Mouse (Mus musculus) neural tube, embryonic 10.5 days (tissue): Measurements from ENCODE around the gene Cidec.
A peak's percentile ranks its signal among the peaks of the same experiment; 100 is the strongest.

Experiments
- DNase-seq: peaks from one replicate; pipeline ENCODE4 v3.0.0-alpha.2; 2017; ENCODE audit warnings: low spot score; ENCODE audit errors: extremely low spot score

The Cidec gene

GRCm38 (mm10) chr6:113444207-113444965 is 8.8 kb upstream of the Cidec start:
- DNase-seq, result no peak

GRCm38 (mm10) chr6:113443091-113443490 is 7.5 kb upstream of the Cidec start:
- no peak for DNase-seq

GRCm38 (mm10) chr6:113442442-113443090 is 7.0 kb upstream of the Cidec start, which contains the start of gene Jagn1:
Jagn1 (plus strand) TSS chr6:113442569.
- peak; percentile 96 for DNase-seq

GRCm38 (mm10) chr6:113442087-113442441 is 6.5 kb upstream of the Cidec start:
- no peak for DNase-seq

GRCm38 (mm10) chr6:113441147-113441680 is 5.7 kb upstream of the Cidec start:
- DNase-seq, result peak; percentile 75

- no peak for DNase-seq
Measured at GRCm38 (mm10) chr6:113440686-113441085, 5.1 kb upstream of the Cidec start.

GRCm38 (mm10) chr6:113438721-113439430 is 3.3 kb upstream of the Cidec start:
- DNase-seq, result no peak

- DNase-seq, result no peak
Measured at GRCm38 (mm10) chr6:113437135-113437534, 1.6 kb upstream of the Cidec start.

GRCm38 (mm10) chr6:113434691-113435090 is 869 bp downstream of the Cidec start:
- DNase-seq, result no peak

GRCm38 (mm10) chr6:113433661-113434060 is 1.9 kb downstream of the Cidec start:
- DNase-seq, result no peak

GRCm38 (mm10) chr6:113431801-113432200 is 3.8 kb downstream of the Cidec start:
- DNase-seq, result no peak

GRCm38 (mm10) chr6:113430846-113431245 is 4.7 kb downstream of the Cidec start:
- DNase-seq, result no peak

GRCm38 (mm10) chr6:113429965-113430364 is 5.6 kb downstream of the Cidec start:
- DNase-seq, result no peak

GRCm38 (mm10) chr6:113428006-113428405 is 7.6 kb downstream of the Cidec start:
- DNase-seq, result no peak

- DNase-seq, result peak; percentile 47
Measured at GRCm38 (mm10) chr6:113427397-113427796, 8.2 kb downstream of the Cidec start.

GRCm38 (mm10) chr6:113426696-113427095 is 8.9 kb downstream of the Cidec start:
- no peak for DNase-seq

GRCm38 (mm10) chr6:113424187-113424586 is 11.4 kb downstream of the Cidec start:
- DNase-seq, result no peak

- DNase-seq, result no peak
Measured at GRCm38 (mm10) chr6:113423000-113423399, 12.6 kb downstream of the Cidec start.

- DNase-seq, result peak; percentile 97
Measured at GRCm38 (mm10) chr6:113419199-113419587, 16.4 kb downstream of the Cidec start, which contains the start of gene Rpusd3. Rpusd3 (minus strand) TSS chr6:113419340.

- DNase-seq, result no peak
Measured at GRCm38 (mm10) chr6:113418441-113419198, 16.9 kb downstream of the Cidec start.

GRCm38 (mm10) chr6:113416416-113416815 is 19.1 kb downstream of the Cidec start:
- DNase-seq, result no peak
